Mouse (Mus musculus): ENCODE measurements at regions not wholly inside any gene's neighbourhood (a gene's known extent, or its start where the extent isn't known, plus 50 kb on each side); places are given as distances from the start of the nearest gene placed in this dataset.
"Not testable (repeated sequence)": the region's sequence is repeated elsewhere in the genome, so short reads cannot be mapped to it uniquely, and the experiment has no call there.

- no peak overlapping the region for H3K4me2 ChIP-seq (ENCODE audit: low read length)
- no peaks in the 10 kb centered on the region for H3K4me1 ChIP-seq (ENCODE audit: control insufficient read depth in 2 of 2, insufficient read depth in 2 of 2, low read length in 2 of 2)
- H3K4me3 ChIP-seq (ENCODE audit: control insufficient read depth in 1 of 2, insufficient read depth in 1 of 2, low read depth in 1 of 2, low read length in 2 of 2), result no peak overlapping the region
- 58% methylated on average over 5 of the region's 5 CpGs for WGBS
- H3K27me3 ChIP-seq (ENCODE audit: control insufficient read depth, insufficient read depth, low read length), result peaks cover 13% of the 10 kb centered on the region; the same call in 1 of the 2 replicates
- no peaks in the 10 kb centered on the region for H3K9me3 ChIP-seq (ENCODE audit: control insufficient read depth, low read length)
- no peak overlapping the region for H3K9ac ChIP-seq (ENCODE audit: low read length)
- H3K36me3 ChIP-seq (ENCODE audit: control insufficient read depth, insufficient read depth, low read length), result no peaks in the 10 kb centered on the region
- no peak overlapping the region for H3K27ac ChIP-seq (replicated peaks in 1 of 2; ENCODE audit: control insufficient read depth in 1 of 2, insufficient read depth in 1 of 2, low read depth in 2 of 2, low read length in 2 of 2)
- ATAC-seq (ENCODE audit: insufficient number of reproducible peaks, insufficient read depth, low FRiP score, low read depth), result no peak
Measured at GRCm38 (mm10) chr8:88816461-88816860, 119.6 kb downstream of the Cyld start.

- peaks cover 13% of the 10 kb centered on the region; the same call in 1 of the 2 replicates for H3K27me3 ChIP-seq (ENCODE audit: control insufficient read depth, insufficient read depth, low read length)
- no peaks in the 10 kb centered on the region for H3K4me1 ChIP-seq (ENCODE audit: control insufficient read depth in 2 of 2, insufficient read depth in 2 of 2, low read length in 2 of 2)
- no peak overlapping the region for H3K27ac ChIP-seq (replicated peaks in 1 of 2; ENCODE audit: control insufficient read depth in 1 of 2, insufficient read depth in 1 of 2, low read depth in 2 of 2, low read length in 2 of 2)
- ATAC-seq (ENCODE audit: insufficient number of reproducible peaks, insufficient read depth, low FRiP score, low read depth), result no peak
- H3K4me2 ChIP-seq (ENCODE audit: low read length), result no peak overlapping the region
- H3K4me3 ChIP-seq (ENCODE audit: control insufficient read depth in 1 of 2, insufficient read depth in 1 of 2, low read depth in 1 of 2, low read length in 2 of 2), result no peak overlapping the region
- WGBS, result 84% methylated on average over 6 of the region's 6 CpGs
- H3K36me3 ChIP-seq (ENCODE audit: control insufficient read depth, insufficient read depth, low read length), result no peaks in the 10 kb centered on the region
- no peak overlapping the region for H3K9ac ChIP-seq (ENCODE audit: low read length)
- H3K9me3 ChIP-seq (ENCODE audit: control insufficient read depth, low read length), result no peaks in the 10 kb centered on the region
Measured at GRCm38 (mm10) chr8:88814246-88814645, 117.4 kb downstream of the Cyld start.

- ATAC-seq (ENCODE audit: insufficient number of reproducible peaks, insufficient read depth, low FRiP score, low read depth), result no peak
- H3K27me3 ChIP-seq (ENCODE audit: control insufficient read depth, insufficient read depth, low read length), result peaks cover 13% of the 10 kb centered on the region; the same call in 1 of the 2 replicates
- H3K9me3 ChIP-seq (ENCODE audit: control insufficient read depth, low read length), result no peaks in the 10 kb centered on the region
- H3K4me1 ChIP-seq (ENCODE audit: control insufficient read depth in 2 of 2, insufficient read depth in 2 of 2, low read length in 2 of 2), result no peaks in the 10 kb centered on the region
- no peak overlapping the region for H3K4me3 ChIP-seq (ENCODE audit: control insufficient read depth in 1 of 2, insufficient read depth in 1 of 2, low read depth in 1 of 2, low read length in 2 of 2)
- WGBS, result 74% methylated on average over 27 of the region's 27 CpGs
- H3K4me2 ChIP-seq (ENCODE audit: low read length), result no peak overlapping the region
- H3K9ac ChIP-seq (ENCODE audit: low read length), result no peak overlapping the region
- H3K36me3 ChIP-seq (ENCODE audit: control insufficient read depth, insufficient read depth, low read length), result no peaks in the 10 kb centered on the region
- H3K27ac ChIP-seq (replicated peaks in 1 of 2; ENCODE audit: control insufficient read depth in 1 of 2, insufficient read depth in 1 of 2, low read depth in 2 of 2, low read length in 2 of 2), result no peak overlapping the region
Measured at GRCm38 (mm10) chr8:88812901-88813676, 116.3 kb downstream of the Cyld start.

- H3K4me1 ChIP-seq (ENCODE audit: control insufficient read depth in 2 of 2, insufficient read depth in 2 of 2, low read length in 2 of 2); H3K9ac ChIP-seq (ENCODE audit: low read length); ATAC-seq (ENCODE audit: insufficient number of reproducible peaks, insufficient read depth, low FRiP score, low read depth); H3K4me3 ChIP-seq (ENCODE audit: control insufficient read depth in 1 of 2, insufficient read depth in 1 of 2, low read depth in 1 of 2, low read length in 2 of 2); H3K9me3 ChIP-seq (ENCODE audit: control insufficient read depth, low read length); H3K27me3 ChIP-seq (ENCODE audit: control insufficient read depth, insufficient read depth, low read length); H3K4me2 ChIP-seq (ENCODE audit: low read length); H3K36me3 ChIP-seq (ENCODE audit: control insufficient read depth, insufficient read depth, low read length); H3K27ac ChIP-seq (replicated peaks in 1 of 2; ENCODE audit: control insufficient read depth in 1 of 2, insufficient read depth in 1 of 2, low read depth in 2 of 2, low read length in 2 of 2): not testable (repeated sequence)
- 83% methylated on average over 10 of the region's 10 CpGs for WGBS
Measured at GRCm38 (mm10) chr8:88806851-88807250, 110.0 kb downstream of the Cyld start.
